Mouse (Mus musculus): ENCODE data around the gene Hap1. TPM values are rescaled to one million over a fixed set of nuclear protein-coding genes. Genes with fewer than 3 reads are reported as not detected.
"Not testable (repeated sequence)": the region's sequence is repeated elsewhere in the genome, so short reads cannot be mapped to it uniquely, and the experiment has no call there.

Hap1 gene
- polyA plus RNA-seq, 1 experiment: 8.6 TPM

DNA sequence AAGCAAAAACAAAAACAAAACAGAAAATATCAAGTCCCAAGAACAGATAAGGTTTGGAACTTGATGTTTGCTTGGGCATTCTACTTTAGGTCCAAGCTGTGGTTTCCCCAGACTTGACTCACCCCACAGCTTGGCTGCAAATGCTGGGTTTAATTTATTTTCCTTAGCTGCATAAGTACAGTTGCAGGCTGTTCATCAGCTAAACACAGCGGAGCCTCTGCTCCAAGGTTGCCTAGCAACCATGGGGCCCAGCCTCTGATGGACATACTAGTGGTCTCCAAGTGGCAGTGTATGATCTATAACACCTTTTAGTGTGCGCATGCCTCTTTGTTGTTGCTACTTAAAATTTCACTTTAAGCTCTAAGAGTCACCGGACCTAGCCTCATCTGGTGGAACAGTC is 20.2 kb downstream of the Hap1 start:
- Histone ChIP-seq H3K4me3 (ENCODE audit: control insufficient read depth, insufficient read depth, low read length) (no peak overlapping the region), H3K4me1 (replicated peaks; ENCODE audit: control insufficient read depth, insufficient read depth, low read length) (no peaks in the 10 kb centered on the region), H3K36me3 (ENCODE audit: control insufficient read depth, insufficient read depth, low read length) (no peaks in the 10 kb centered on the region), H3K27ac (ENCODE audit: control insufficient read depth, insufficient read depth, low read length) (no peak overlapping the region), H3K27me3 (ENCODE audit: control insufficient read depth, insufficient read depth, low read length) (no peaks in the 10 kb centered on the region)
- whole genome bisulfite sequencing: 92% methylated on average over 3 of the region's 3 CpGs
- TF ChIP-seq CTCF (IDR thresholded peaks at IDR 0.05; ENCODE audit: borderline replicate concordance, control insufficient read depth, extremely low read depth, insufficient read depth, low read length, poor library complexity) (no peak), POLR2A (IDR thresholded peaks at IDR 0.05; ENCODE audit: control insufficient read depth, extremely low read depth, insufficient read depth, low read length, poor library complexity) (no peak)
- no peak for DNase-seq

- WGBS: 93% methylated on average over 6 of the region's 6 CpGs
- no peak within 1 kb of the TSS for H3K4me3 ChIP-seq (ENCODE audit: control insufficient read depth, insufficient read depth, low read length)
- TF ChIP-seq POLR2A (IDR thresholded peaks at IDR 0.05; ENCODE audit: control insufficient read depth, extremely low read depth, insufficient read depth, low read length, poor library complexity) (no peak), CTCF (IDR thresholded peaks at IDR 0.05; ENCODE audit: borderline replicate concordance, control insufficient read depth, extremely low read depth, insufficient read depth, low read length, poor library complexity) (no peak)
- H3K36me3 ChIP-seq (ENCODE audit: control insufficient read depth, insufficient read depth, low read length): no peaks in the 10 kb centered on the region
- no peak within 1 kb of the TSS for H3K27ac ChIP-seq (ENCODE audit: control insufficient read depth, insufficient read depth, low read length)
- DNase-seq: no peak
- no peaks in the 10 kb centered on the region for H3K27me3 ChIP-seq (ENCODE audit: control insufficient read depth, insufficient read depth, low read length)
- H3K4me1 ChIP-seq (replicated peaks; ENCODE audit: control insufficient read depth, insufficient read depth, low read length): no peaks in the 10 kb centered on the region
Measured at GRCm38 (mm10) chr11:100333944-100334457, 21.9 kb downstream of the Hap1 start, which contains the start of gene Gast. Gast (plus strand) TSS chr11:100334407.

- Histone ChIP-seq H3K27me3 (ENCODE audit: control insufficient read depth, insufficient read depth, low read length) (no peaks in the 10 kb centered on the region), H3K27ac (ENCODE audit: control insufficient read depth, insufficient read depth, low read length) (no peak overlapping the region), H3K4me1 (replicated peaks; ENCODE audit: control insufficient read depth, insufficient read depth, low read length) (no peaks in the 10 kb centered on the region), H3K4me3 (ENCODE audit: control insufficient read depth, insufficient read depth, low read length) (no peak overlapping the region), H3K36me3 (ENCODE audit: control insufficient read depth, insufficient read depth, low read length) (no peaks in the 10 kb centered on the region)
- no peak for TF ChIP-seq POLR2A (IDR thresholded peaks at IDR 0.05; ENCODE audit: control insufficient read depth, extremely low read depth, insufficient read depth, low read length, poor library complexity)
- TF ChIP-seq CTCF (IDR thresholded peaks at IDR 0.05; ENCODE audit: borderline replicate concordance, control insufficient read depth, extremely low read depth, insufficient read depth, low read length, poor library complexity): no peak
- 56% methylated on average over 9 of the region's 9 CpGs for WGBS
- no peak for DNase-seq
Measured at GRCm38 (mm10) chr11:100332766-100333515, 23.0 kb downstream of the Hap1 start.

GRCm38 (mm10) chr11:100330816-100331375 is 25.0 kb downstream of the Hap1 start:
- H3K4me3 ChIP-seq (ENCODE audit: control insufficient read depth, insufficient read depth, low read length); H3K27me3 ChIP-seq (ENCODE audit: control insufficient read depth, insufficient read depth, low read length); H3K4me1 ChIP-seq (replicated peaks; ENCODE audit: control insufficient read depth, insufficient read depth, low read length); DNase-seq; H3K36me3 ChIP-seq (ENCODE audit: control insufficient read depth, insufficient read depth, low read length); H3K27ac ChIP-seq (ENCODE audit: control insufficient read depth, insufficient read depth, low read length): not testable (repeated sequence)
- 84% methylated on average over 8 of the region's 8 CpGs for WGBS

- Histone ChIP-seq H3K27ac (ENCODE audit: control insufficient read depth, insufficient read depth, low read length) (no peak overlapping the region), H3K4me1 (replicated peaks; ENCODE audit: control insufficient read depth, insufficient read depth, low read length) (no peaks in the 10 kb centered on the region), H3K36me3 (ENCODE audit: control insufficient read depth, insufficient read depth, low read length) (no peaks in the 10 kb centered on the region), H3K4me3 (ENCODE audit: control insufficient read depth, insufficient read depth, low read length) (no peak overlapping the region), H3K27me3 (ENCODE audit: control insufficient read depth, insufficient read depth, low read length) (no peaks in the 10 kb centered on the region)
- no peak for TF ChIP-seq POLR2A (IDR thresholded peaks at IDR 0.05; ENCODE audit: control insufficient read depth, extremely low read depth, insufficient read depth, low read length, poor library complexity)
- TF ChIP-seq CTCF (IDR thresholded peaks at IDR 0.05; ENCODE audit: borderline replicate concordance, control insufficient read depth, extremely low read depth, insufficient read depth, low read length, poor library complexity): no peak
- DNase-seq: no peak
- 89% methylated on average over 16 of the region's 16 CpGs for WGBS
Measured at GRCm38 (mm10) chr11:100330235-100330634, 25.7 kb downstream of the Hap1 start.

DNA sequence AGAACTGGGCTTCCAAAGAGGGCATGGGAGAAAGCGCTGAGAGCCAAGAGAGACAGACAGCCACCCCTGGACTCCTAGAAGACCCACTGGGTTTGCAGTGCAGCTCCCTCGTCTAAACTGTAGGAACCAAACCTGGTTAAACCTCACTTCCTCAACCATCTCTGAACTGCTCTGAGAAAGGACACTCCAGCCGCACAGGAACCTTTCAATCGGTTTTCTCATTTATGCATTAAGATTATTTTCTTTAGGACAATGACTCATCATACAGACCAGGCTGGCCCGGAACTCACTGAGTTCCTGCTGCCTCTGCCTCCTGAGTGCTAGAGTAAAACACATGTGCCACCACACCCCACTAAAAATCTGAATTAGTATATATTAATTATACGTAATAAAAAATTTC is 28.2 kb downstream of the Hap1 start:
- Histone ChIP-seq H3K36me3 (ENCODE audit: control insufficient read depth, insufficient read depth, low read length) (0 out of 2 replicates have a peak, but pooled peaks cover under 1% of the 10 kb centered on the region), H3K27ac (ENCODE audit: control insufficient read depth, insufficient read depth, low read length) (no peak overlapping the region), H3K4me3 (ENCODE audit: control insufficient read depth, insufficient read depth, low read length) (no peak overlapping the region), H3K4me1 (replicated peaks; ENCODE audit: control insufficient read depth, insufficient read depth, low read length) (no peaks in the 10 kb centered on the region), H3K27me3 (ENCODE audit: control insufficient read depth, insufficient read depth, low read length) (no peaks in the 10 kb centered on the region)
- DNase-seq: no peak
- WGBS: 47% methylated on average over 6 of the region's 6 CpGs
- no peak for TF ChIP-seq POLR2A (IDR thresholded peaks at IDR 0.05; ENCODE audit: control insufficient read depth, extremely low read depth, insufficient read depth, low read length, poor library complexity)
- no peak for TF ChIP-seq CTCF (IDR thresholded peaks at IDR 0.05; ENCODE audit: borderline replicate concordance, control insufficient read depth, extremely low read depth, insufficient read depth, low read length, poor library complexity)
